Mouse (Mus musculus): ENCODE measurements around the gene Elmsan1.
A peak's percentile ranks its signal among the peaks of the same experiment; 100 is the strongest.
"Not testable (repeated sequence)": the region's sequence is repeated elsewhere in the genome, so short reads cannot be mapped to it uniquely, and the experiment has no call there.

Gene Elmsan1

DNA sequence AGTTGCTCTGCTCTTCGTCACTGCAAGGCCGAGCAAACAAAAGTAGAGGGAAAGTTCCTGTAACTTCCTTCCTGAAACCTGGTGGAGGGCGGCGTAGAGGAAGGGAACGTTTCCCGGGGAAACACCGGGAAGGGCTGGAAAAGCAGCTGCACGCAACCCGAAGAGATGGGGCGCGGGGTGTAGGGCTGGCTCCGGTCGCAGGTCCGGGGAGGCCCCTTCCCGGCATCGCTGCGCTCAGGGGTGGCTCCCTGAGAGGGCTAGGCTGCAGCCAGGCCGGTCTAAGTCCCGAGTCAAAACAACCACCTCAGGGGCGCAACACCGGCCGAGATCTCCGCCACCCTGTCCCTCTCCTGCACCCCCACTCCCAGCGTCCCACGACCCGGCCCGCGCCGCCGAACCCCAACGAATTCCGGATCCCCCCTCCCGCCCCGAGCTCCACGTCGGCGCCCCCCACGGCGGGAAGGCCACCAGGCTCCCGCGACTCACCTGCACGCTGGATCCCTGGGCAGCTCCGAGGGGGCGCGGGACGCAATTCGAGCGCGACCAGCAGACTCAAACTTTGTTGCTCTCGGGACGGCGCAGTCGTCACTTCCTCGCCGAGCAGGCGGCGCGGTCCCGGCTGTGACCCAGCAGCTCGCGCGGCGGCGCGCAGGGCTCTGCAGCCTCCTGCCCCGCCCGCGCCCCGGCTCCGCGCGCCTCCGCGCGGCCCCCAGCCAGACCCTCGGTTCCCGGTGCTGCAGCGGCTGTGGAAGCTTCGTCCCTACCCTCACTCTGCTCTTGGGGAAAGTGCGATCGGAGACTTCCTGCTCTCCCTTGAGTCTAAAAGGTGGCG, at the start of gene Elmsan1:
Gene Elmsan1 (minus strand): TSS at position 593 of the 832 bp plus-strand sequence.
- DNase-seq: peak; percentile 71 to 81

- DNase-seq: no peak
These were observed 48.6 kb upstream of the Elmsan1 start for GRCm38 (mm10) chr12:84267264-84267663.

DNA sequence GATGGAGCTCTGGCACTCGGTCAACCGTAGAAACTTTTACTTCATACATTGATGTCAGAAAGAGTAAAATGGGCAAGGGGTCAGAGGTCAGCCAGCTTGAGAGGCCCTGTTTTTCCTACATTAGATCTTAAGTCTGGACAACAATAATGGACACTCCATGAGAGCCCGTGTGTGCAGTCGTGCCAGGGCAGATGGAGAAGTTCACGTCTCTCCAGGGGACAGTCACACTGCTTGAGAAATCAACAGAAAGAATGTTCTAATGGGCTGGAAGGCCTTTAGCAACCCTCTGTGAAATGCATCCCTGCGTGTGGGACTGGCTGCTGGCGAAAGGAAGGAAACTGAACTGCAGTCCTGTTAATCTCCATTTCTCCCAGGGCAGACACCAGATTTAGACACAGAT, 41.7 kb upstream of the Elmsan1 start:
- DNase-seq: no peak

GRCm38 (mm10) chr12:84254886-84255285, 36.2 kb upstream of the Elmsan1 start:
- no peak for DNase-seq

GRCm38 (mm10) chr12:84252811-84253210, 34.1 kb upstream of the Elmsan1 start:
- DNase-seq: peak; percentile 35 to 37

DNA sequence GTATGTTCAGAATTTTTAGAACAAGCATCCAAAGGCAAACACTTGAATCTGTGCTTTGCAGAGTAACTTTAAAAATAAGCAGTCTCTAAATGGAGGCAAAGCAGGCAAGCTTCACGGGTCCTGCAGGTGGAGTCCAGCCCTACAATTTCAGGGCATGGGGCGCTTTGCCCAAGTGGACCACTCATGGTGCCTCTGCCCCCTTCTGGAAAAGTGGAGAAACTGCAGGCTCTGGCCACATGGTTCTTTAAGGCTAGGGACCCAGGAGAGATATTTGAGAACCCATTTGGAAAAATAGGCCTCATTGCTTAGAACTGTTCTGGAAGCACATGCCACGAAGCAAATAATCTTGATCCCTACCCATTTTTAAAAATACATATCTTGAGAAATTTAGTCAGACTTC, 30.5 kb upstream of the Elmsan1 start:
- DNase-seq: peak; percentile 47 to 63

GRCm38 (mm10) chr12:84245683-84246082, 27.0 kb upstream of the Elmsan1 start:
- peak; percentile 32 to 39 for DNase-seq

- DNase-seq: peak; percentile 62 to 67
These were observed 24.5 kb upstream of the Elmsan1 start for GRCm38 (mm10) chr12:84243076-84243770.

DNA sequence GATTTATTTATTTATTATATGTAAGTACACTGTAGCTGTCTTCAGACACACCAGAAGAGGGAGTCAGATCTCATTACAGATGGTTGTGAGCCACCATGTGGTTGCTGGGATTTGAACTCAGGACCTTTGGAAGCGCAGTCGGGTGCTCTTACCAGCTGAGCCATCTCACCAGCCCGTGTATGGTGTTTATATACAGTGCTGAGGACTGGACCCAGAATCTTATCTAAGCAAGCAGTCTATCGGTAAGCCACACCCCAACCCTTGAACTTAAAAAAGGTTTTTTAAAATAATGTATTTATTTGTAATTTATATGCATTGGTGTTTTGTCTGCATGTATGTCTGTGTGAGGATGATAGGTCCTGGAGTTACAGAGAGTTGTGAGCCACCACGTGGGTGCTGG, 18.4 kb upstream of the Elmsan1 start:
- not testable (repeated sequence) for DNase-seq

DNA sequence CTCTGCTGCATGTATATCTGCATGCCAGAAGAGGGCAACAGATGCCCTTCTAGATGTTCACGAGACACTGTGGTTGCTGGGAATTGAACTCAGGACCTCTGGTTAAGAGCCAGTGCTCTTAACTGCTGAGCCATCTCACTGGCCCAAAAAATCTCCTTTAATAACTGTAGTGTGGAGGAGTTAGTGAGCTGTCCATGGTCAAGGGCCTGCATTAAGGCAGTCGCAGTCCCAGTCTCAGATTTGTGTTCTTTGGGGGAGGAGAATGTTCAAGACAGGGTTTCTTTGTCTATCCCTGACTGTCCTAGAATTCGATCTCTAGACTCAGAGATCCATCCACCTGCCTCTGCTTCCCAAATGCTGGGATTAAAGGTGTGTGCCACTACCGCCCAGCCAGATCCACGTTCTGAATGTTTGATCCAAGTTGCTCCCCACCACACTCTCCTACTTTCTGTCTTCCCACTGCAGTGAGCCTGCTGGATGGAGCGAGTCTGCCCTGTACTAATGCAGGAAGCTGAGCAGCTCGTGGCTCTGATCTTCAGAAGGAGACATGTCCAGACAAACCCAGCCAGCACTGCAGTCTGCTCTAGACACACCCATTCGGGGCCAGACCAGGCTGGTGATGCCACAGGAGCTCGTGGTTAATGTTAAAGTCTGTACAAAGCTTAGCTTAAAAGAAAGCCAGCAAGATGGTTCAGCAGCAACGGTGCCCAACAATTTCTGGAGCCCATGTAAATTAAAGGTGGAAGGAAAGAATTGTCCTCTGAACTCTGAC, 17.5 kb upstream of the Elmsan1 start:
- DNase-seq: no peak

DNA sequence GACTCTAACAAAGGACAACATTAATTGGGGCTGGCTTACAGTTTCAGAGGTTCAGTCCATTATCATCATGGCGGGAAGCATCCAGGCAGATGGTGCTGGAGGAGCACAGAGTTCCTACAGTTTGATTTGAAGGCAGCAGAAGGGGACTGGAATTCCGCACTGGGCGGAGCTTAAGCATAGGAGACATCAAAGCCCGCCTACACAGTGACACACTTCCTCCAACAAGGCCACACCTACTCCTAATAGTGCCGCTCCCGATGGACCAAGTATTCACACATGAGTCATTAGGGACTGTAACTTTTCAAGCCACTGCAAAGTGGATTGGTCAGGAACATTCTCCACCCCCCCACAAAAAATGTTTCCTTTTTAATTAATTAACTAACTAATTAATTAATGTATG, 16.9 kb upstream of the Elmsan1 start:
- DNase-seq: no peak

DNA sequence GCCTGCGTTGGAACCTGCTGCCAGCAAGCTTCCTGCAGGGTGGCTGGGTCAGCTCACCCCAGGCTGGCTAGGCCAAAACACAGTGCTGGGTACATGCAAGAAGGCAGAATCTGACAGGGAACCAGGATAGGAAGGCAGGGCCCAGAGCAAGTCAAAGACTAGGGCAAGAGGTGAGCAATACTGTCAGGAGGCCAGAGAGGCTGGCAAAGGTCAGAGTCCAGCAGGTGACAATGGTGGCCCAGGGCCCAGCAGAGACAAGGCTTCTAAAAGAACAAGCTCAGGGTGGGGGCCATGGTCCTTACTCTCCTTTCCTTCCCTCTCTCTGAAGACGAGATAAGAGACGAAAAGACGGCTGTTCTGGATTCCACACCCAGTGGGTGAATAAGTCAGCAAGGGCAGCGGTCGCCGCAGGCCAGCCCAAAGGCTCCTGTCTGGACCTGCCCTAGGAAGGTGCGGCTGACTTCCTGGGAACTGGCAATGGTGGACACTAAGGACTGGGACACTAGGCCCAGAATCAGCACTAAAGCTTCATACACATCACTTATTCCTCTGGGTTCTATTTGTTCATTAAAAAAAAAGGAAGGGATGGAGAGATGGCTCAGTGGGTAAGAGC, 14.9 kb upstream of the Elmsan1 start:
- DNase-seq: no peak

GRCm38 (mm10) chr12:84226117-84226840, 7.6 kb upstream of the Elmsan1 start:
- DNase-seq: no peak

- peak; percentile 61 for DNase-seq
These were observed 3.8 kb upstream of the Elmsan1 start for GRCm38 (mm10) chr12:84222405-84222961.

- no peak for DNase-seq
These were observed 2.5 kb upstream of the Elmsan1 start for GRCm38 (mm10) chr12:84220951-84221891.

DNA sequence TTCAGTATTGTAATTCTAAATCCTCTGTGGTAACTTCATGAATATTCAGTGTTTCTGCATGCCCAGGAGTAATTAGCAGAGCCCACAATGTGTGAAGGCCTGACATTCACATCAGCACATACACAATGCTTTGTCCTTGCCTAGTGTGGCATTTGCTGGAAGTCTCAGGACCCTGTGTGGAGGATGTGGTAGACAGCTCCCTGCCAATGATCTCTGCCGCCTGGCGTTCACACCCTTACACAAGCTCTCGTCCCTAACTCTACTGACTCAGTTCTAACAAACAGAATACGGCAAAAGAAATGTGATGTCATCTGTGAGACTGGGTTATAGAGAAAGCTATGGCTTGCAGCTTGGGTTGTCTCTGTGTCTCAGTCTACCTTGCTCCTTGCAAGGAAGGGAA, 1.8 kb upstream of the Elmsan1 start:
- DNase-seq: no peak

GRCm38 (mm10) chr12:84219121-84219561, 460 bp upstream of the Elmsan1 start:
- DNase-seq: no peak

- DNase-seq: peak in 1 of 2 experiments; percentile 33
These were observed 1.1 kb downstream of the Elmsan1 start for GRCm38 (mm10) chr12:84217508-84218131.

GRCm38 (mm10) chr12:84217111-84217507, 1.6 kb downstream of the Elmsan1 start:
- no peak for DNase-seq

Measured in spleen, adult 18-20 months (tissue).